Mouse (Mus musculus) spleen, postnatal 4 days (tissue): ENCODE results near the gene Acsl4.

ENCODE experiments used
- DNase-seq, 2 experiments: peaks; one replicate each; pipeline ENCODE4 v3.0.0; 2022; ENCODE audit warnings: low spot score in 2 of 2

Acsl4 gene

DNA sequence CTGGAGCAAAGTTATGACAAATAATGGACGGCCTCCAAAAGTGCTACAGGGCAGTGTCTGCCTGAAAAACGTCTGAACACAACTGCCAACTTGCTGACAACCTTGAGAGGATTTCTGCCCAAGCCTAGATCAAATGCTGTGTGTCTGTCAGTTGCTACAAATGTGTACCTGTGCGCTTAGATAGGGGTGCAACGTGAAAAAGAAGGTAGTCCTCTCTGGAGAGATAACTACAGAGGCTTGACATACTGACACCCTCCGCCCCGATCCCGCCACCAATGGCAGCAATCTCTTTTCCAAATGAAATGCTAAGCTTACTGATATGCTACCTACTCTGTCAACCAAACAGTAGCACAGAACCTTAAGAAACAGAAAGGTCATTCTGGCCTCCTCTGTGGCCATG lies 31.3 kb downstream of the Acsl4 start:
- peak in 1 of 2 experiments; percentile 27 for DNase-seq

DNA sequence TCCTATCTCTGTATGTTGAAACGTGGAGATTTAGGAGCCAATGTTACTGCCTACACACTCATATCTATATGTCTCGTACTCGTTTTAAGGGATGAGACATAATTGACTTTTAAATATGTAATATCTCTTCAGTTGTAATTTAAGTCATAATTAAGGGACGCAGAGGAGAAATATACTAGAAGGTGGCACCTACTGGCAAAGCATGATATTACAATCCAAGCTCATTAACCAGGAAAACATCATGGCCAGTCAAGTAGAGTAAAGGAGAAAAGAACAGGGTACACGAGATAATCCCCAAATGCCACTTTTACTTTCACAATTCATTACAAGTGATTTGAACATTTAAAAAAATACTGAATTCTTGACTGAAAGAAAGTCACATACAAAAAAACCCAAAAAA lies 31.9 kb downstream of the Acsl4 start:
- DNase-seq, result no peak

DNA sequence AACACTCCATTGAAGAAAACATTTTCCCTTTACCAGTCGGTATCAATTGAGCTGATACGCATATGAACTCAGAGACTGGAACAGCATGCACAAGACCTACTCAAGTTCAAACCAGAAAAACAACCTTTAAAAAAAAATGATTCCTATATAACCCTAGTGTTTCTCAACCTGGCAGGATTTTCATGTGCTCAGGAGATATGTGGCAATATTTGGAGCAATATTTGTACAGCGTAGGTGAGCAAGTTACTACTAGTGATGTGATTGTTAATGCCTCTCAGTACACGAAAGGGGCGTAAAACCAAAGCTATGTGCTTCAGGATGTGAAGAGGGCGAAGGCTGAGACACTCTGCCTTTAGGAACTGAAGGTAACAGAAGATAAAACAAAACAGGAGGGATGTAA lies 54.1 kb downstream of the Acsl4 start:
- DNase-seq, result no peak

DNA sequence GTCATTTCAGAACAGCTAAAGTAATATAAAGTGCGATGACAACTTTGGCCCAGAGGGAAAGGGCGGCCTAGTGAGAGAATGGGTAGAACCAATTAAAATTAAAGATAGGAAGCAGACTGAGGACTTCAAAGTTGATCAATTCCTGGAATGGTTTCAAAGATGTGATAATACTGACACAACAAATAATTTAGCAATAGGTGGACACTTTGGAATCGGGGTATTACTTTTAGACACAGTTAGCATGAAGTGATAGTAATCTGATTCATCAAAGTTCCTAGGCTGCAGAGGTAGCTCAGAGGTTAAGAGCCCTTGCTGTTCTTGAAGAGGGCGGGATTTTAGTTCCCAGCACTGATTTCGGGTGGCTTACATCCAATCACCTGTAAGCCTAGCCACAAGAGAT lies 54.8 kb downstream of the Acsl4 start:
- DNase-seq, result no peak

DNA sequence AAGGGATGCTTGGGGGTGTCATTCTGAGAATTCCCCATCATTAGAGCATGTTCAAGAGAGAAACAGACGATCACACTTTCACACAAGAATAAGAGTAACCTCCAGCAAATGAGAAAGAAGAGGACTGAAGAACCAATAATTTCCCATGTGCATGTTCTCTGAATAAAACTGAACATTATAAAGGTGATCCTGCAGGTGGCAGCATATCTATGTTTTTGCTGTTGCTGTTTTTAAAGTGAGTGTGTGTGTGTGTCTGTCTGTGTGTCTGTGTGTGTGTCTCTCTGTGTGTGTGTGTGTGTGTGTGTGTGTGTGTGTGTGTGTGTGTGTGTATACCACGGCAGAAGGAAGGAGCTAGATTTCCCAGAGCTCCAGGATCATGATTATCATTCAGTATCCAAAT lies 64.6 kb downstream of the Acsl4 start:
- no peak for DNase-seq

DNA sequence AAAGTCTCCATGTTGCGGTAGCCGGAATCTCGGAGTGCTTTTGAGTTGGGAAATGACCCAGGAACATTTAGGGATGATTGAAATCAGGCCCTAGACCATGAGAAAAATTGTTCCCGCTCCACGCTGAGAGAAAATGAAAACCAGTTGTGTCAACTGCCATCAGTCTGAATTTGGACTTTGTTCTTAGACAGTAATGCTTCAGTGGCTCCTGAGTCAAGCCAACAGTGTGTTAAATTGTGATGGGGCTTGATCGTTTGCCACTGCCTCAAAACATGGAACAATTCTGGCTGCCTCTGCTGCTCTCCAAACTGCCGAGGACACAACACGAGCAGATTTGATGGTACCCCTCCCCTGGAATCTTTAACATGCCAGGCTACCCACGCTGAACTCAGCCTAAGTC lies 74.2 kb downstream of the Acsl4 start:
- no peak for DNase-seq

DNA sequence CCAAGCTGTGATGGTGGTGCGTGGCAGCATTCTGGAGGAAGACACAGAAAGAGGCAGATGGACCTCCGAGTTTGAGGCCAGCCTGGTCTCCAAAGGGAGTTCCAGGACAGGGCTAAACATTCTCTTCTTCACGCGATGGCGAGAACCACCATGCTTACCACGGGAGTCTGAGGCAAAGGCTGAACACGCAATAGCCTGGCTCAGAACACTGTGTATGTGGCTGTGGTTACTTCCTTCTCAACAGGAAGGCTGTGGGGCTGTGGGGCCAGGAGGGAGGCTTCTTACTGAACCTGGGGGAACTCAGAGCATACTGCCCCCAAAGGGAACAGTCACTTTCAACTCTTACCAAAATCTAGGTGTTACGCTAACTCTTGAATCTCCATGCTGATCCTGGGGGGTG lies 75.1 kb downstream of the Acsl4 start:
- no peak for DNase-seq

DNA sequence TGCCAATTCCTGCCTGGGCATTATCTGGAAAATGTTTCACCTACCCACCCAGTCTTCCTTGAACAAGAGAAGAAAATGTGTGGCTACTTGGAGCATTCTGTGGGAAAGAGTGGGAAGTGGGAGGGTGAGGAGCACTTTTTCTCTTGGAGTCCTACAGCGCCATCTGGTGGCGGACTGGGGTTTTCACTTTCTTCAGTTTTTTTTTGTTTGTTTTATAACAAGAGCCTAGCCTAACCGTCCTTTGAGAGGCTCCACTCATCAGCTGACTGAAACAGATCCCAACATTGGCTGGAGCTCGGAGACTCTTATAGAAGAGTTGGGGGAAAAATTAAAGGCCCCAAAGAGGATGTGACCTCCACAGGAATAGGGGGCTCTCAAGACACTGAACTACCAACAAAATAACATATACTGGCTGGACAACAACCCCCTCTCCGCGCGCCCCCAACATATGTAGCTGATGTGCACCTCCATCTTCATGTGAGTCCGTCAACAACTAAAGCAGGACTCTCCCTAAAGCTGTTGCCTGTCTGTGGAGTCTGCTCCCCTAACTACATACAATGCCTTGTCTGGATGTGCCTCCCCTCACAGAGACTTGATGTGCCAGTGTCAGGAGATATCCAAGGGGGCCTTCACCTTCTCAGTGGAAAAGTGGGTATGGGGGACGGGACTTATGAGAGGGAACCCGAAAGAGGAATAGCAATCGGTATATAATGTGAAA lies 75.9 kb downstream of the Acsl4 start:
- peak; percentile 25 to 75 for DNase-seq

DNA sequence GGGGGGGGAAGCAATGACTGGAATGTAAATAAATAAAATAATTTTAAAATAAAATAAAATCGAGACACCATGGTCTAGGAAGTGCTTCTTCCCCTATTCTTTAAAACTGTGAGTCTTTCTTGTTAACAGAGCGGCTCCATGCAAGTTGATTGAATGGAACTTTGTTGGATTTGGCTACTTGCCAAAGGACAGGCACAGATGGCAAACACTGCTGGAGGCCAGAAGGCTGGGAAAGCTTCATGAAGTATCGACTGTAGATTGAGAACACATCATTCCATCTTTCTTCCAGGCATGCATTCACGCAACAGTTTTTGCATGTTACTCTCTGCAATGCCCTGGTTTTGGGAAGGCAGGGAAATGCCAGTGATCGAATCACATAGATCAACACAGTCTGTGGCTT lies 79.9 kb downstream of the Acsl4 start:
- no peak for DNase-seq

DNA sequence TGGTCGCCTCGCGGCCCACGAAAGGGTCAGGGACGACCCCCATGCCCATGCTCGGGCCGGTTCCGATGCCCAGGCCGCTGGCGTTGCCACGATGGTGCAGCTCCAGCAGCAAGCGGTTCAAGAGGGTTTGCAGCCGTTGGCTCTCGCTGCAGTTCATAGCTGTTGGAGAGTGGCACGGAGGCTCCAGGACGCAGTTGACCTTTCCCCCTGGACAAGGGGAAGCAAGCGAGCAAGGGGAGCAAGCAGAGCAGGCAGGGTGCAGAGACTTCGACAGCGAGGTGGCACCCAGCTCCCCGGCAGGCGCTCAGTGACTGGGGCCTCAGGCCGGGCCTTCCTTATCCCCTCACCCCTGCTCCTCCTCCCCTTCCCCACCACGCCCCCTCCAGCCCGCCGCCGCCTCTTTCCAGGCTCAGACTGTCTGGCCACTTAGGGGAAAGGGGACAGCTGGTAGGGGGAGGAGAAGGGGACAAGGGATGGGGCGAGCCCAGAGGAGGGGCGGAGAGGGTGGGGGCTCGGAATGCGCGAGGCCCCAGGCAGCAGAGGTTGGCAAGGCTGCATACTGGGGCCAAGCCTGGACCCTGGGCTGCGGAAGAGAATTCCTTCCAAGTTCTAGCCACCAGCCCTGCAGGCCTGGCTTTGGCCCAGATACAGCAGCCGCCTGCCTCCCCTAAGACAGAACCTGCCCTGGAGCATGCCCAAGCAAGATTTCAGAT lies 84.3 kb downstream of the Acsl4 start, which contains the start of gene Kcne1l:
Gene Kcne1l, minus strand, starts transcription at position 426 of the 713 bp plus-strand sequence.
- DNase-seq, result no peak

DNA sequence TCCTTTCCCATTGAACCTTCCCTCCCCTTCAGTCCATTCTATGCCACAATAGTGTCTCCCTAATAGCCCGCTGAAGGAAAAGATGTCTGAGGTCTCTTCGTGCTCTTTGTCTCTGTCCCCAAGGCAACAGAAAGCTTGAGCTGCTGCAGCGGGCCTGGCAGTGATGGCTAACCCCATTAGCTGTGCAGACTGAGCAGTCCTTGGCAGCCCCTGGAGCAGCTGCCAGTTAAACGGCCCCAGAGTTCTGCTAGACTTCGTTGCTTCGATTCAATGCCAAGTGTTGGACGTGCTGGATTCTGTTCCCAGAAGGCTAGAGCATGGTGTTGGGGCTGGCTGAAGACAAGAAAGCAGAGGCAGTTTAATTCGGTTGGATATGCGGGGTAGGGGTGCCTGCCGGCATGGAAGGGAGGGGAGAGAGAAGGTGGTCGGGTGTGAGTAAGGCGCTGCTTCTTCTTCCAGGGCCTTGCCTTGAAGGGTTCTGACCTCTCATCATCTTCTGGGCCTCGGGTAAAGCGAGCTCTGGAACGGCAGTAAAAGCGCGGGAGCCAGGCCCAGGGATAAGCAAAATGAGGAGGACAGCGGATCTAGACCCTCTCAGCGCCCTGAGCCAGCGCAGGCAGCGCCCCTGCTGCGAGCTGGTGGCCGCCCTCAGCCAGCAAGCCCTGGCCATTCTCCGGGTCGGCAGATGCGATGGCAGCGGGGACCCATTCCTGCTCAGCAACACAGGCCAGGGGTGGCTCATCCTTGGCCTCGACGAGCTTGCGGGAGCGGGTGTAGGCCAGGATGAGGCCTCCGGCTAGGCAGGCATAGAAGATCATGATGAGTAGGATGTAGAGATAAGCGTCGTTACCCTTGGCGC lies 85.1 kb downstream of the Acsl4 start:
- no peak for DNase-seq

DNA sequence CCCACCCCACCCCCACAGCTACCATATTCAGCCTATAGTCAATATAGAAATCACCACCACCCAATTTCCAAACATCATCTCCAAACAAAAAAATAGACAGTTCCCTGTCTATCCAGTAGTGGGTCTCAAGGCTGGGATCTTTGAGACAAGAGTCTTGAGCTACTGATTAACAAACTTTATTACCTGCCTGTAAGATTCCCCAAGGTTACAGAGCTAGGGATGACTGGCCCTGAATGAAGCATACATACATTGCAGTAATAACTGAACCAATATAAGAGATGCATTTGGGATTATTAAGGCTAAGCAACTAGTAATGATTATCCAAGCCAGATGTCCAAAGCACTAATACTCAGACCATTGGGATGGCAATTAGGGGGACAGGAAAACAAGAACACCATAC lies 85.7 kb downstream of the Acsl4 start:
- no peak for DNase-seq

DNA sequence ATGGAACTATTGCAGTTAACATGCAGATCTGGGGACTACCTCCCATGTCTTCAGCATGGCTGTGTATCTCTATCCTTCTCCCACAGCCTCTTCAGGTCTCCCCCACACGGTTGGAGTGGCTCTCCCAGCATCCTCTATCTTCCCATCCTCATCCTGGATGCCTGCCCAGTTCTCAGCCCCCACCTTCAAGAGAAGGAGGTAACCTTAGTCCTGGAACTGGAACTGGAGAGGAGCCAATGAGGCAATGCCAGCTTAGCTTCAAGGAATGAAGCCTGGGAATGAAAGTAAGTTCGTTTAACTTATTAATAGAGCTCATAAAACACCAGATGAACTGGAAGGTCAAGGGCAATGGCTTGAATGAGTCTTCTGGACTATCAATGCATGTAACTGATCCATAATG lies 86.9 kb downstream of the Acsl4 start:
- no peak for DNase-seq

DNA sequence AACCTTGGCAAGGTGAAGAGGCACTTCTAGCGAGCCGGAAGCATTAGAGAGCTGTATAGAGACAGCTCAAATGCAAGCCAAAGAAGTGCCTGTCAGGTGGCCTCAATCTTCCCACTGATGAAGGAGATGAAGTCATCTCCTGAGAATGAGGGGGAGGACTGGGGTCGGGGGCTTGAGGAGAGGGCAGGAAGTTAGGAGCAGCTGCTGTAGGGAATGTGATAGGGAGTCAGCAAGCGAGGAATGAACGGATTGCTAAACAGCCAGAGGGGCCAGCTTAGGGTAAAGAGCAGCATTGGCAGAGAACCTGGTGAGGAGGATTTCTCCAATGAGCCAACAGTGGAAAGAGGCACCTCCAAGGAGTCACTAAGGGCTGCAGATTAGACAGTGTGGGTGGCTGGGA lies 104.4 kb downstream of the Acsl4 start:
- DNase-seq, result no peak

DNA sequence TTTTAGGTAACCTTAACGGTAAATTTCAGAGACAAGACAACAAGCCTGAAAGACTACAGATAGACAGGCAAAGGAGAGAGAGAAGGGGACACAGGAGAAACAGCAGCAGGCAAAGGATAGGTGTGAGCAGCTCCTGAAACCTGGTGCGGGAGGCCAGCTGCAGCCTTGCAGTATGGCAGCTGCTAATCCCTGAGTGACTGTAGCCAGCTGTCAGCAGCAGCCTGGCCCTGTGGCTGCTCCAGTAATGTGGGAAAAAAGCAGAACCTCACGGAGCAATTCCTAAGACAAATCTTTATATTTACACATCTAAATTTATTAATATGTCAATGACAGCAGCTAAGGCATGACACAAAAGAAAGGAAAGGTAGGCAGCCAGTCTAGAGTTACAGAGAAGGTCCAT lies 113.8 kb downstream of the Acsl4 start:
- DNase-seq, result no peak

DNA sequence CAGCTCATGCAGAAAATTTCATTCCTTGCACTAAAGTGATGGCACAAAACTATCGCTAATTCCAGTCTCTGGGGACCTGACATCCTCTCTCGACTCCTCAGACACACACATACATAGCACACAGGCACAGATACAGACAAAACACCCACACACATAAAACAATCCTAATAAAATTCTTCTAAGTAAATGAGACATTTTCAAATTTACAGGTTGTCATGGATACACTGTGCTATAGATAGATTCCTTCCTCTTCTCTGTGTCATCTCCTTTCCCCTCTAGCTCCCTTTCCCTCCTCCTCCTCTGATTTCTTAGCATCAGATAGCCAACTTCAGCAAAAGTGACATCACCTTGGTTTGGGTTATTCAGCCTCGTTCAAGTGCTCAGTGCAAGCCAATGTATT lies 114.3 kb downstream of the Acsl4 start:
- no peak for DNase-seq
